Mouse (Mus musculus) heart, embryonic 11.5 days (tissue): ENCODE results near the gene Smc5. TPM values are rescaled to one million over a fixed set of nuclear protein-coding genes. Genes with fewer than 3 reads are reported as not detected.
A peak's percentile ranks its signal among the peaks of the same experiment; 100 is the strongest.

ENCODE experiments used
- ATAC-seq: fragments of 200-750 bp; cut with Nextera tagmentation; replicated peaks from 2 replicates; pipeline ENCODE4 v1.8.0; 2017; ENCODE audit warnings: moderate library complexity; ENCODE audit not compliant: insufficient number of reproducible peaks, low FRiP score, low TSS enrichment
- H3K27ac ChIP-seq: fragments of 300-500 bp; sonication (generic); 2 replicates; pipeline ENCODE4 v1.5.1; 2014; ENCODE audit warnings: mild to moderate bottlenecking, low read depth, low read length
- H3K27me3 ChIP-seq: fragments of 300-500 bp; sonication (generic); 2 replicates; pipeline ENCODE4 v1.6.1; 2014; ENCODE audit warnings: mild to moderate bottlenecking, low read length, mixed read lengths; ENCODE audit not compliant: control insufficient read depth, insufficient read depth
- H3K36me3 ChIP-seq: fragments of 300-500 bp; sonication (generic); 2 replicates; pipeline ENCODE4 v1.6.1; 2014; ENCODE audit warnings: mild to moderate bottlenecking, low read length, moderate library complexity, mixed read lengths; ENCODE audit not compliant: control insufficient read depth, insufficient read depth
- H3K4me1 ChIP-seq: fragments of 300-500 bp; sonication (generic); 2 replicates; pipeline ENCODE4 v1.6.1; 2014; ENCODE audit warnings: low read length; ENCODE audit not compliant: control insufficient read depth, insufficient read depth
- H3K4me2 ChIP-seq: fragments of 300-500 bp; sonication (generic); 2 replicates; pipeline ENCODE4 v1.6.1; 2014; ENCODE audit warnings: mild to moderate bottlenecking, moderate library complexity
- H3K4me3 ChIP-seq: fragments of 300-500 bp; sonication (generic); 2 replicates; pipeline ENCODE4 v1.5.1; 2014; ENCODE audit warnings: low read depth, low read length
- H3K9ac ChIP-seq: fragments of 300-500 bp; sonication (generic); 2 replicates; pipeline ENCODE4 v1.6.1; 2014; ENCODE audit warnings: mild to moderate bottlenecking, low read depth, low read length, moderate library complexity
- H3K9me3 ChIP-seq: fragments of 300-500 bp; sonication (generic); replicated peaks from 2 replicates; pipeline ENCODE4 v1.6.1; 2016; ENCODE audit warnings: low read length; ENCODE audit not compliant: control insufficient read depth
- WGBS: fragments of 180-500 bp; shearing (Covaris S2); extraction: QIAGEN DNeasy Blood & Tissue Kit; methylation state at CpG from one replicate; pipeline ENCODE4 v1.1.7; 2014; ENCODE audit not compliant: insufficient replicate concordance; 5-methylcytosine and 5-hydroxymethylcytosine counted together
- polyA plus RNA-seq: library from polyadenylated mRNA; unstranded; fragments of >200 nt; fragmentation: Nextera tagmentation; extraction: Ambion mirVana; gene quantifications from 2 replicates; pipeline ENCODE4 v1.2.1, GENCODE M21; 2014

Smc5 gene
- 34.1 and 36.4 TPM in 2 replicates for polyA plus RNA-seq

DNA sequence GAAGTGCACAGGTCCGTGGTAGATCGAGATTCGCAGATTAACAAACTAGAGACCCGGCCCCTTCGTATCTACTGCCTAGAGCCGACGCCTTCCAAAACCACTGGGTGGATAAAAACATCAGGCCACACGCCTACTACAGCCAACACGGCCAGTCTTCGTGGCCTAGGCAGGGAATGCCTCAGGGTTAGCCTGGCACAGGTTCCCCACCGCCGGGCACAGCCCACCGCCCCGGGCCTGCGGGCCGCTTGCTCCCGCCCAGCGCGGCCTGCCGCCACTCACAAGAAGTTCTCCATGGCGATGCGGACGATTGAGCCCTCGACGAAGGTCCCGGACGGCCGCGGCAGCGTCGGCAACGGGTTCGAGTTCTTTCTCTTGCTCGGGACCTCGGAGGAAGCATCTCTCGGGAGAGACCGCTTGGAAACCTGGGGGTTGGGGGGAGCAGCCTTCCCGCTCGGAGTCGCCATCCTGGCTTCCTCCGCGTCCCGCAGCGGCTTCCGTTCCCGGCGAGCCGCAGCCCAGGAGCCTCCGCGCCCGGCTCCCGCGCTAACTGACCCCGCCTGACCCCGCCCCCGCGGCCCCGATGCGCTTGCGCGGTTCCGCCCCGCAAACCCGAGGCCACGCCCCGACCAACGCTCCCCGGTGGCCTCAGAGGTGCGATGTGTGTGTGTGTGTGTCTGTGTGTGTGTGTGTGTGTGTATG is at the start of gene Smc5:
Gene Smc5 (minus strand): TSS at position 543 of the 699 bp plus-strand sequence.
- Histone ChIP-seq H3K4me2 (peak within 1 kb of the TSS; percentile 77), H3K9ac (peak within 1 kb of the TSS; percentile 92), H3K4me1 (peaks cover 9% of the 10 kb centered on the region), H3K4me3 (peak within 1 kb of the TSS; percentile 83), H3K36me3 (peaks cover 1% of the 10 kb centered on the region), H3K27ac (peak within 1 kb of the TSS; percentile 64), H3K27me3 (no peaks in the 10 kb centered on the region), H3K9me3 (no peaks in the 10 kb centered on the region)
- peak; percentile 90 for ATAC-seq
- under 1% methylated on average over 68 of the region's 69 CpGs for WGBS

DNA sequence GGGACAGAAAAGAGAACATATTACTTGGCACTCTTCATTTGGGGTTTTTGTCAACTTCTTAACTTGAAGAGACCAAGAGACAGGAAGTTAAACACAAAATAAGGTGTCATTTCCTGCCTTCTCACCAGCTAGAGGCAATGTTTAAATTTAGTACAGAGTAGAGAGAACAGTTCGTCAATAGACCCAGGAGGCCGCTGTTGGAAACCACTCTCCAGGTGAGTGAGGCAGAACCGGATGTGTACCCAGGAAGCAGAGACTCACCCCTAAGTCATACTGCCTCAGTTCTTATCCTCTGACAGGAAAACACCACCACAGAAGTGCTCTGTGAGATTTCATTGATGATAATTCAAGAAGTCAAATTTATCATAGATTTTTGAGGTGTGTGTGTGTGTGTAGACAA is 49.4 kb upstream of the Smc5 start:
- Histone ChIP-seq H3K9me3 (no peaks in the 10 kb centered on the region), H3K4me3 (no peak overlapping the region), H3K27me3 (no peaks in the 10 kb centered on the region), H3K4me2 (no peak overlapping the region), H3K36me3 (no peaks in the 10 kb centered on the region), H3K27ac (no peak overlapping the region), H3K4me1 (no peaks in the 10 kb centered on the region), H3K9ac (no peak overlapping the region)
- WGBS, result 68% methylated on average over 3 of the region's 3 CpGs
- ATAC-seq, result no peak

DNA sequence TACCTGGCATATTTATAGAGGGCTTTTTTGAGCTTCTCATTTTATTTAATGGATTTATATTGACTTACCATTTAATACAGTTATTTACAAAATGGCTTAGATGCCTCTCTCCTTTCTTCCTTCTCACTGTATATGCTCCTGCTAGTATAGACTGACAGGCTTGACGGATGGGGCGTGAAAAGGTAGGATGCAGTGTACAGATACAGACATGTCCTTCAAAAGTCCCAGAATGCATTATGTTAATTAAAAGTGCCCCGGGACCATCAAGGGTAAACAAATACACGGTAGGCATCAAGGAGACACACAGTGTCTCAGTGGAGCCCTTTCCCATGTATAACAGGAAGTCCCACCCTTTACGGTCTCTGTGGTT is 44.3 kb upstream of the Smc5 start:
- H3K27ac ChIP-seq, result no peak overlapping the region
- no peak overlapping the region for H3K9ac ChIP-seq
- H3K9me3 ChIP-seq, result no peaks in the 10 kb centered on the region
- no peaks in the 10 kb centered on the region for H3K4me1 ChIP-seq
- no peak overlapping the region for H3K4me2 ChIP-seq
- no peak overlapping the region for H3K4me3 ChIP-seq
- ATAC-seq, result no peak
- no peaks in the 10 kb centered on the region for H3K27me3 ChIP-seq
- 82% methylated on average over 5 of the region's 5 CpGs for WGBS
- no peaks in the 10 kb centered on the region for H3K36me3 ChIP-seq

DNA sequence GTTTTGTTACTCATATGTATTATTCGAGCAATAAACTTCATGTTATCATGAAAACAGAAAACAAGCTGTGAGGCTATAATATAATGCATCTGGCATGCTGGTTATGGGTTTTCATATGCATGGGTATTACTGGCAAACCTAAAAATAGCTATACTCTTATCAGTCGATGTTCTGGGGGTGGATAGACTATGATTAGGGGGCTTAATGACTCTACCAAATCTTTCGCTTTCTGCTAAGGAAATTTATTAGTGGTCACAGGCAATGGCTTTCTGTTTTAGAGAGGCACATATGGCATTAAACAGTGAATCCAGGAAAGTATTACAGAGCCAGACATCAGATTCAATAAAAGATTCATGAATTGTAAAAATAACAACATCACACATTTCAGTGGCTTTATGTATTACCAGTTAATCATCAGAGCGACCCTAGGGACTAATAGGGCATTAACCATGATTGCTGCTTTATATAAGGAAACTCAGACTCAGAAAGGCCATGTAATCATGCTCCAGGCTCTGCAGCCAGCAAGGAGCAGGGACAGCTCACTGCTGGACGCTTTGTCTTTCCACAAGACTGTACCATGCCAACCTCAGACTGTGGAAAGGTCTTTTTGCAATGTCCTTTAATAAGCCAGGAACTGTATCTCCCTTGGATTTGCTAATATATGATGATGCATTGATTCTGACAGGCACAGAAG is 43.7 kb upstream of the Smc5 start:
- 64% methylated on average over 5 of the region's 5 CpGs for WGBS
- Histone ChIP-seq H3K9ac (no peak overlapping the region), H3K4me2 (no peak overlapping the region), H3K27ac (no peak overlapping the region), H3K27me3 (no peaks in the 10 kb centered on the region), H3K36me3 (no peaks in the 10 kb centered on the region), H3K4me1 (no peaks in the 10 kb centered on the region), H3K4me3 (no peak overlapping the region), H3K9me3 (no peaks in the 10 kb centered on the region)
- no peak for ATAC-seq

DNA sequence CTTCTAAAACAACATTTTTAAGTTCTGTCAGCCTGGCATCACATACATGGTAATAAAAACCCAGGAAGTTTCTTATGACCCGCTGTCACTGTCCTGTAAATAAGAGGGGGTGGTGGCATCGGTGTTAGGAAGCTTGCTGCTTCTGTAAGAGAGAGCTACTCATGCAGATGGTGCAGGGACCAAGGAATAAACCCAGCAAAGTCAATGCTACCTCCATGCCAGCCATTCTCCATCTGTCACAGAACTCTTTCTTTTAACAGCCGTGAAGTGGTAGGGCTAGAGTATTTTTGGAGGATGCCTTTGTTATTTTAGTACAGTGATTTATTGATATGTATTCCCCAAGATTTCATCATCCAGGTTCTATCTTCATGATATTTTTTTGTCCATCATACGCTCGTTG is 43.2 kb upstream of the Smc5 start:
- 76% methylated on average over 5 of the region's 5 CpGs for WGBS
- H3K9me3 ChIP-seq, result no peaks in the 10 kb centered on the region
- no peaks in the 10 kb centered on the region for H3K4me1 ChIP-seq
- H3K4me3 ChIP-seq, result no peak overlapping the region
- H3K36me3 ChIP-seq, result no peaks in the 10 kb centered on the region
- no peak for ATAC-seq
- H3K27me3 ChIP-seq, result no peaks in the 10 kb centered on the region
- H3K27ac ChIP-seq, result no peak overlapping the region
- no peak overlapping the region for H3K4me2 ChIP-seq
- no peak overlapping the region for H3K9ac ChIP-seq

DNA sequence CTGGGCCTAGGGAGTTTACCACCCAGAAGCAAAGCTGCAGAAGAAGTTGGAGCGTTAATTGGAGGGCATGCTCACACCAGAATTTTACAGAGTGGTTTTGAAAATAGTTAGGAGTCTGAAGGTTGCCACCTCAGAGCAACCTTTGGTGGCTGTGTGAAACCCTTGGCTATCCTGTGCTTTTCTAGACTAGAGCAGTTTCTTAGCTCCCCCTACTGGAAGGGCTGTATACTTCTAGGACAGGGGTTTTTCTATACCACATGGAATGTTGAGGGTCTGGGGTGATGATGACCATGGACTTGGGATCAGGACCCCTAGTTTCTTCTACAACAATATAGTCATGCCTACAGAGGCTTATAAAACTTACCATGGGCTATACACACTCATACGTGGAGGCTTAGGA is 36.3 kb upstream of the Smc5 start:
- no peak overlapping the region for H3K4me3 ChIP-seq
- 82% methylated on average over 2 of the region's 2 CpGs for WGBS
- H3K9ac ChIP-seq, result no peak overlapping the region
- no peaks in the 10 kb centered on the region for H3K4me1 ChIP-seq
- no peaks in the 10 kb centered on the region for H3K27me3 ChIP-seq
- H3K27ac ChIP-seq, result no peak overlapping the region
- no peak for ATAC-seq
- no peak overlapping the region for H3K4me2 ChIP-seq
- H3K36me3 ChIP-seq, result no peaks in the 10 kb centered on the region
- H3K9me3 ChIP-seq, result no peaks in the 10 kb centered on the region

DNA sequence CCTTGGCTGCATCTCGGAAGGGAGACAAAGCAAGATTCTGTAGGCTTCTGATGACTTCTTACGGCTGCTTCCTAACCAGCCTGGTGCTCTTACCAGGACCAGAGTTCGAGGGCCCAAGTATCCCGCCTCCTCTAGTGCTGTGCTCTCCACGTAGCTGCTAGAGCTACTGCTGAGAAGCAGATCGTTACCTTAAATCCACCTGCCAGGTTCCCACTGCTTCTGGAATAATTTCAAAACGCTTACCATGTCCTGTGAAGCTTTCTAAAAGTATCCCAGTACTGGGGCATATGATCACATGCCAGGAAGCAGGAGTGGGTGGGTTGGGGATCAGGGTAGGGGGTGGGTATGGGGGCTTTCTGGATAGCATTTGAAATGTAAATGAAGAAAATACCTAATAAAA is 33.0 kb upstream of the Smc5 start:
- H3K27ac ChIP-seq, result no peak overlapping the region
- H3K9me3 ChIP-seq, result no peaks in the 10 kb centered on the region
- WGBS, result 72% methylated on average over 7 of the region's 7 CpGs
- no peak for ATAC-seq
- no peak overlapping the region for H3K9ac ChIP-seq
- H3K27me3 ChIP-seq, result no peaks in the 10 kb centered on the region
- H3K36me3 ChIP-seq, result no peaks in the 10 kb centered on the region
- no peaks in the 10 kb centered on the region for H3K4me1 ChIP-seq
- no peak overlapping the region for H3K4me2 ChIP-seq
- no peak overlapping the region for H3K4me3 ChIP-seq

DNA sequence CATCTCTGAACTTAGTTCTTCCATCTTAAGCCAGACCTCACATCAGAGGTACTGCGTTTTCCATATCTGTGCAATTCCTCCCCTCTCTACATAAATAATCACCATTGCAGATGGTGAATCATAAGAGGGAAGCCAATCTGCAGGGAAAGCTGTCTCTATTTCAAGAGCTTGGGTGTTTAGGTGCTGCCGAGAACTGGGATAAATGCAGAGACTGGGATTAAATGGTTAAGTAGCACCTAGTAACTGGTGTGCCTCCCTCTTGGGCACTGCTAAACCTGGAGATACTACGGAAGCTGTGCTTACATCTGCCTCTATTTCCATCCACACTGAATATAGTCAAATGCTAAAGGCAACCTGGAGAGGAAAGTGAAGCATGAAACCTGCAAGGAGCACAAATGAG is 26.3 kb upstream of the Smc5 start:
- H3K36me3 ChIP-seq, result no peaks in the 10 kb centered on the region
- no peak for ATAC-seq
- H3K4me2 ChIP-seq, result no peak overlapping the region
- H3K27ac ChIP-seq, result no peak overlapping the region
- H3K9me3 ChIP-seq, result no peaks in the 10 kb centered on the region
- H3K9ac ChIP-seq, result no peak overlapping the region
- 74% methylated on average over 3 of the region's 3 CpGs for WGBS
- H3K4me1 ChIP-seq, result no peaks in the 10 kb centered on the region
- no peak overlapping the region for H3K4me3 ChIP-seq
- no peaks in the 10 kb centered on the region for H3K27me3 ChIP-seq

DNA sequence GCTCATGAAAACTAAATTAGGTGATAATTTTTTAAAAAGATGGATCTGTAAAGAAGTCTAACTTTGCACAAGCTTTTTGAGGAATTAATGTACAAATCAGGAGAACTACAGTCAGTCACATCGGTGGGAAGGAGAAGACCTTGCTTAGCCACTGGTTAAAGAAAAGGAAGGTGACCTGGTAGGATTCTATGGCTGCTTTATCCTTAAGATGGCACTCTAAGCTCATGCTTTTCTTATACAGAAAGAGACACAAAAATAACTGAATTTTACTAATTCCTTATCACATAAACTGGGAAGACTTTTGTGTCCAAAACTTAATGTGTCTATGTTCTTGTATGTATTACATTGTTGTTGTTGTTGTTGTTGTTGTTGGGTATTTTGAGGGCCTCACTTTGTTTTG is 25.2 kb upstream of the Smc5 start:
- no peak for ATAC-seq
- H3K4me2 ChIP-seq, result no peak overlapping the region
- no peak overlapping the region for H3K27ac ChIP-seq
- H3K4me3 ChIP-seq, result no peak overlapping the region
- H3K36me3 ChIP-seq, result no peaks in the 10 kb centered on the region
- H3K9me3 ChIP-seq, result no peaks in the 10 kb centered on the region
- H3K4me1 ChIP-seq, result no peaks in the 10 kb centered on the region
- no peaks in the 10 kb centered on the region for H3K27me3 ChIP-seq
- H3K9ac ChIP-seq, result no peak overlapping the region
- 84% methylated on average over 1 of the region's 1 CpGs for WGBS
